Mouse (Mus musculus): Measurements from ENCODE around the gene Phykpl.

Gene Phykpl

DNA sequence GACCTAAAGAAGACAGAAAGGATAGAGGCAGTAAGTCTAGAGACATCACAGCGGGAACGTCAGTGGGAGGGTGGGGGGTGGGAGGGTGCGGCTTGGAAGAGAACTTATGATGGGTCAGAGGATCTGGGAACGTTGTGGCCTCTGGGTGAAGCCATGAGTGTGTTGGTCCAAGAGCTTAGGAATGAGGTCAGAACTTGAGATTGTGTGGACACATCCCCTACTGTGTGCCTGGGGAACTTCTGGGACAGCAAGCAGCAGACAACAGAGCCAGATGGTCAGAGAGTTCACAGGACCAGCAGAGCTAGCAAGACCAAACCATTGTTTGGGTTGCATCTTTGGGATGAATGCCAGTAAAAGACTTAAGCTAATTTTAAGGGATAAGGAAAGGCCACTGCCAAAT, 15.8 kb upstream of the Phykpl start:
- no peak for TF ChIP-seq GATA4 (IDR thresholded peaks at IDR 0.05; ENCODE audit: insufficient replicate concordance, low read length)

DNA sequence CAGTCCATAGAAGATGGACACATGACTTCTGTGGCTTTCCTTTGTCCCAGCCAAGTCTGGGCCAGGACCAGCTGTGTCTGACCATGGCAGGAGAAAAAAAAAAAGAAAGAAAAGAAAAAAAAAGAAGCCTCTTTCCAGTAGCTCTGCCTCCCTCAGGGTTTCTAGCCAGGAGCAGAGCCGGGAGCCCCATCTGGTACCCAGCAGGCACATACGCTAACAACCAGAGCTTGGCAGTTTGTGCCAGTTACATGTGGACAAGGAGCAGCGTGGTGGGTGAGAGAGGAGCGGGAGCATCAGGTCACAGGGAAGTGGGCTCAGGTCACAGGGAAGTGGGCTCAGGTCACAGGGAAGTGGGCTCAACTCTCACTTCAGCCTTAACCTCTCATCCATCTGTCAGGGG, 8.1 kb upstream of the Phykpl start:
- TF ChIP-seq GATA4 (IDR thresholded peaks at IDR 0.05; ENCODE audit: insufficient replicate concordance, low read length): no peak

DNA sequence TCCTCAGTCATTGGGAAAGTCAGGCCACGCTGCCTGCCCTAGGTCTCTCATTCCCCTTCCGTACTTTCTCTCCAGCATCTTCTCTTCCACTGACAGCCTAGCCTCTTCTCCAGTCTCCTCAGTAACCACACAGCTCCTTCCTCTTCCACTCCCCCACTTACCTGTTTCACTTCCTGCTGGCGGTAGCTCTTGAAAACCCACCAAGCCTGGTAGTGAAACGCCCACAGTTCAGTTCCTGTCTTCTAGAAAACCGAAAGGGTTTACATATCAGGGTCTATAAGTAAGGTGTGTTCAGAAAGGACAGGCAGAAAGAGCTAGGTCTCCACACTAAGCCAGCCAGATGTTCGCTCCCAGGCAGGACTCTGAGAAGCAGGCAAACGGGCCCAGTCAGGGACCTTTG, 7.0 kb upstream of the Phykpl start:
- no peak for TF ChIP-seq GATA4 (IDR thresholded peaks at IDR 0.05; ENCODE audit: insufficient replicate concordance, low read length)

DNA sequence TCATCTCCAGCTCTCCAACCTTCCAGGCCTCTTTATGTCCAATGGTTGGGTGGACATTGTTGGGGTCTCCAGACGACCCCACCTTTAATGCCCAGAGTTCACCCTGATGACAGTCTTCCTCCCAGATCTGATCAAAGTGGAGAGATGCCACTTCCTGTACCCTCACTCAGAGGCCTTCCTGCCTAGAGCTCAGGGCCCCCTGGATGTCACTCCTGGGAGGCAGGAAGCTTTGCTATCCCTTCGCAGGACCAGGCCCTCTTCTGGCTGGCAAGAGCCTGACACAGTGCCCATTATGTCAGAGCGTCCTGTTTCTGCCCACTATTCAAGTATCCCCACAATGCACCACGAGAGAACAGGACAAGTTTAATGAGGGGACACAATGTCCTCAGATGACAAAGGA, 5.5 kb upstream of the Phykpl start:
- no peak for TF ChIP-seq GATA4 (IDR thresholded peaks at IDR 0.05; ENCODE audit: insufficient replicate concordance, low read length)

- no peak for TF ChIP-seq GATA4 (IDR thresholded peaks at IDR 0.05; ENCODE audit: insufficient replicate concordance, low read length)
Observed at GRCm38 (mm10) chr11:51582713-51583112, 1.8 kb upstream of the Phykpl start.

DNA sequence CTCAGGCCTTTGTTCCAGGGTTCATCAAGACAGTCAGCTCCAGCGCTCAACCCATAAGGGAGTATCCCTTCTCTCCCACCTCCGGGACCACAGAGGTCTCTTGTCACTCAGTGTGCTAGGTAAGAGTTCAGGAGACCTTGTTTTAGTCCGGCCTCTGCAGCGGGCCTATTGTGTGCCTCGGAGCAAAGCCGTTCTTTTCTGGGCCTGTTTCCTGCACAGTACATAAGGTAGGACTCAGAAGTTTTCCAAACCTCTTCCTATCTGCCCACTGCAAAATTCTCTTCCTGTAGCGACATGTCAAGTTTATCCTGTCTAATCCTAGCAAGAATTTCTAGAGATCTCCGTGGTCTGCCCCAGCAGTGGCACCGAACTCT, 513 bp upstream of the Phykpl start:
- TF ChIP-seq GATA4 (IDR thresholded peaks at IDR 0.05; ENCODE audit: insufficient replicate concordance, low read length): no peak

GRCm38 (mm10) chr11:51585608-51586252, 1.2 kb downstream of the Phykpl start:
- no peak for TF ChIP-seq GATA4 (IDR thresholded peaks at IDR 0.05; ENCODE audit: insufficient replicate concordance, low read length)

DNA sequence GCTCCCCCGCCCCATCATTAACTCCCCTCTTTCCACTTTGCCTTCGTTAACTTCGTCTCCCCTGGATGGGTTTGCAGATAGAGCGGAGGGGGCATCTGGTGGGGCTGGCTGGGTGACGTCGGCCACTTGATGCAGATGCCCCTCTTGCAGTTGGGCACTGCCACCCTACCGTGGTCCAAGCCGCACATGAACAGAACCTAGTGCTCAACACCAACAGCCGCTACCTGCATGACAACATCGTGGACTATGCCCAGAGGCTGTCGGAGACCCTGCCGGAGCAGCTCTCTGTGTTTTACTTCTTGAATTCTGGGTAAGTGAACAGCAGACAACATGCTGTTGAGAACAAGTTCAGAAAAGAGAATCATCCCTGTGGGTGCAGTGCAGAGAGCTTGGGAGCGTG, 1.9 kb downstream of the Phykpl start:
- TF ChIP-seq GATA4 (IDR thresholded peaks at IDR 0.05; ENCODE audit: insufficient replicate concordance, low read length): no peak

GRCm38 (mm10) chr11:51587059-51587458, 2.5 kb downstream of the Phykpl start:
- no peak for TF ChIP-seq GATA4 (IDR thresholded peaks at IDR 0.05; ENCODE audit: insufficient replicate concordance, low read length)

DNA sequence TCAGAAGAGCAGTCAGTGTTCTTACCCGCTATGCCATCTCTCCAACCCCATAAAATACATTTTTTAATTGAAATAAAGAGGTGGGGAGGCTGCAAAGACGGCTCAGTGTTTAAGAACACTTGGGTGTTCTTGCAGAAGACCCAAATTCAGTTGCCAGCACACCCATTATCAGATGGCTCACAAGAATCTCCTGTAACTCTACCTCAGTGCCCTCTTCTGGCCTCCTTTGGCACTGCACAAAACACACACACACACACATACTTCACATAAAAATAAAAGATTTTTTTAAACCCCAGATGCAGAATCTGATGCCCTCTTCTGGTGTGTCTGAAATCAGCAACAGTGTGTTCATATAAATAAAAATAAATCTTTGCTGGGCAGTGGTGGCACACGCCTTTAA, 4.3 kb downstream of the Phykpl start:
- TF ChIP-seq GATA4 (IDR thresholded peaks at IDR 0.05; ENCODE audit: insufficient replicate concordance, low read length): no peak

GRCm38 (mm10) chr11:51590002-51590401, 5.4 kb downstream of the Phykpl start:
- TF ChIP-seq GATA4 (IDR thresholded peaks at IDR 0.05; ENCODE audit: insufficient replicate concordance, low read length): no peak

DNA sequence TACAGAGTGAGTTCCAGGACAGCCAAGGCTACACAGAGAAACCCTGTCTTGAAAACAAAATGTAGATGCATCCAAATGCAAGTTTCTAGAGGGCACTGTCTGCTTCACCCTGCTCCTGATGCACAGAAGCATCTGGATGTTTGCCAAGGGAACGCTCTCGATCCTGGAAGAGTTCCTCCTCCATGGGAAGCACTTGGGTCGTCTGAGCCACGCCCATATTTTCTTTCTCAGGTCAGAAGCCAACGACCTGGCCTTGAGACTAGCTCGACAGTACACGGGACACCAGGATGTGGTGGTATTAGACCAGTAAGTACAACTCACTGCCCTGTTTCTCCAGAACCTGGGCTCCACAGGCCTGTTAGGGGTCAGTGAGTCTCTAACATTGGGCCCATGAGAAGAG, 6.6 kb downstream of the Phykpl start:
- no peak for TF ChIP-seq GATA4 (IDR thresholded peaks at IDR 0.05; ENCODE audit: insufficient replicate concordance, low read length)

GRCm38 (mm10) chr11:51591915-51592314, 7.4 kb downstream of the Phykpl start:
- TF ChIP-seq GATA4 (IDR thresholded peaks at IDR 0.05; ENCODE audit: insufficient replicate concordance, low read length): no peak

DNA sequence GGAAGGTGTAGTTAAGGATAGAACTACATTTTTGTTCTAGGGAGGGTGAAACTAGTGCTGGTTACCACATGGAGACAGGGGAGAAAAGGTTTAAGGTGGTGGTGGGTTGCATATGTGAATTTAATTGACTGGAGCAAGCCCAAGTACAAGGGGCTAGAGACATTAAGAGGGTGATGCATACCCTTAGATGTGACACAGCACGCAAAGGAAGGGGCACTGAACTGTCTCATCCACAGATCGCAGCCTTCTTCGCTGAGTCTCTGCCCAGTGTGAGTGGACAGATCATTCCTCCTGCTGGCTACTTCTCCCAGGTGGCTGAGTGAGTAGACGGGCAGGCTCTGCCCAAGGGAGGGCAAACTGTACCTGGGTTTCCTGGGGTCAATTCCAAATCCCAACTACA, 8.8 kb downstream of the Phykpl start:
- TF ChIP-seq GATA4 (IDR thresholded peaks at IDR 0.05; ENCODE audit: insufficient replicate concordance, low read length): no peak

GRCm38 (mm10) chr11:51593849-51594248, 9.3 kb downstream of the Phykpl start:
- no peak for TF ChIP-seq GATA4 (IDR thresholded peaks at IDR 0.05; ENCODE audit: insufficient replicate concordance, low read length)

DNA sequence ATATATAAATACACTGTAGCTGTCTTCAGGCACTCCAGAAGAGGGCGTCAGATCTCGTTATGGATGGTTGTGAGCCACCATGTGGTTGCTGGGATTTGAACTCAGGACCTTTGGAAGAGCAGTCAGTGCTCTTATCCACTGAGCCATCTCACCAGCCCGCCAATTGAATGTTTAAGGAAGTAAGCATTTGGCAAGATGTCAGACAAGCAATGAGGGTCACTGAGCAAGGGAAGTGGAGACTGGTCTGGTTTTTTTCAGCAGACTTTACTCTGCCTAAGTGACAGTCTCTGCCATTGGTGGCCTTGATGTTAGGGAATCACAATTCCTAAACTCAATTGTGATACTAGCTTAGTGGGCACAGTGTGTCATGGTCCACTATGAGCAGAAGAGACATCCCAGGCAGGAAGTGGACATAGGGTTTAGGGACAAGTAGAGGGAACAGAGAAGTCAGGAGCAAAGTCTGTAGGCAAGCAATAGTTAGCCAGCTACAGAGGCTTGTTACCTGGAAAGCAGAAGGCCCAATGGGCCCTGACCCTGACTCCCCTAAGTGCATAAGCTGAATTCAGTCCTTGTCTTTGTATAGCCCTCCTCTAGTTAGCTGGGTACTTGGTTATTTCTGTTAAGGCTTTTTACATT, 10.3 kb downstream of the Phykpl start:
- TF ChIP-seq GATA4 (IDR thresholded peaks at IDR 0.05; ENCODE audit: insufficient replicate concordance, low read length): no peak

DNA sequence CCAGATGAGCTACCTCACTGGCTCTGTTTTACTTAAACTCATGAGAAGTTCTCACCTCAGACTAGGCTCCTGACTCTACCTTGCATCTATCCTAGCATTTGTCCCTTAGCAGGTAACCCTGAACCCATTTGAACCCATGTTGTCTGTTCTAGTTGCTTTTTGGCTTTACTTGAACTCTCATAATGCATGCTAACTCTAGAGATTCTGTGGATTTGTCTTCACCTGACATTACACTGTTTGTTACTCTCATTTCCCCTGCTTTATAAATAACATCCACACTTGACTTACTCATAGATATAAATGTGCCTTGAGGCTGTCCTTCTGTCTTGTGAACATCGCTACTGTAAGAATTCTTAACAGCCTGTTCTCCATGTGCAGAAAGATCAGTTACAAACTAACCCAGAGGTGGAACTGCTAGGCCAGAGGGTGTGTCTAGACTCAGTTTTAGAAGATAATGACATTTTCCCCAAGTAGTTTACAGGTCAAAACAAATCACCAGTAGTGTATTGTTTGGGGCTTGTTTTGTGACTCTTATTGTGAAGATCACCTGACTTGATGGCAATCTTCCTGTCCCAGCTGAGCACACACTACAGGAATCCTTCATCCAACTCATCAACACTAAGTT, 11.0 kb downstream of the Phykpl start:
- no peak for TF ChIP-seq GATA4 (IDR thresholded peaks at IDR 0.05; ENCODE audit: insufficient replicate concordance, low read length)
